Mouse (Mus musculus) neutrophil, adult 5-6 weeks (primary cell): ENCODE results near the gene Mindy3. TPM values are rescaled to one million over a fixed set of nuclear protein-coding genes. Genes with fewer than 3 reads are reported as not detected.
A peak's percentile ranks its signal among the peaks of the same experiment; 100 is the strongest.
"Not testable (repeated sequence)": the region's sequence is repeated elsewhere in the genome, so short reads cannot be mapped to it uniquely, and the experiment has no call there.

Experiments
- ATAC-seq: fragments of 151-379, 151-347 bp; 2 replicates; pipeline ENCODE4 v1.8.0; 2017; ENCODE audit warnings: mild to moderate bottlenecking, moderate TSS enrichment; ENCODE audit not compliant: insufficient number of reproducible peaks, poor library complexity, low FRiP score, severe bottlenecking; ENCODE audit errors: extremely low read depth
- total RNA-seq: library from RNA; stranded (forward); fragments of 200-1000 nt; gene quantifications from 2 replicates; pipeline ENCODE4 v1.2.3, GENCODE M21; 2017

Mindy3 gene
- total RNA-seq, result 34.5 and 39.2 TPM in 2 replicates

DNA sequence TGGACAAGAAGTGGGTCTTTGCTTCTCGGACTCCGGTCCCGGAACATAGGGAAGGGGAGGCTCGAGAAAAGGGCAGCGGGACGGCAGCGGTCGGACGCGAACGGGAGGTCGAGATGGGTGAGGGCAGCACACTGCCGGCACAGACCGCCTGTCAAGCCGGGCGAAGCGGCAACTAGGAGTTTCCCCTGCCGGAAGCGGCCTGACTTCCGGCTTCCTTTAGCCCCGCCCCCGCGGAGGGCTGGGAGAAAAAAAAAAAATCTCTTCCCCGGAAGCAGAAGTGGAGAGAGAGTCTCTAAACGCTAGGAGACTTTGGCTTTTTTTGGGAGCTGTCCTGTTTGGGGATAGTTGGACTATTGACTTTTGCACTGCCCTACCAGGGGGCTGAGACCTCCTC is at the start of gene Mindy3:
Gene Mindy3, minus strand, starts transcription at position 209 of the 394 bp plus-strand sequence.
- ATAC-seq, result peak; percentile 94

DNA sequence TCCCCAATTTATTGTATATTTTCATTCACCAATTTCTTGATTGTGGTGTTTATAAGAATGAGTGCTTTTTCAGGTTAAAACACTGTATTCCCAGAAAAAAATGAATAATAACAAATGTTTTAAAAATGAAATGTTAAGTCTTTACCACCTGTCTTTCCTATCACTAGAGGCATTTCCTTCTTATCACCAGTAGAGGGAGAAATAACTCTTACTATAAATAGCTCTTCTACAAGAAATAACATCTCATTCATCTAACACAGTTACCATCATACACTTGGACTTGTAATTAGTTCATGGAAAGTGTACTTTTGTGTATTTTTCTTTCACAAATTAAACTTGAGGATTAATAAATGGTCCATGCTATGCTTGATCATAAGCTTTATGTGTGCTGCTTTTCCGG is 40.5 kb upstream of the Mindy3 start:
- ATAC-seq, result no peak

DNA sequence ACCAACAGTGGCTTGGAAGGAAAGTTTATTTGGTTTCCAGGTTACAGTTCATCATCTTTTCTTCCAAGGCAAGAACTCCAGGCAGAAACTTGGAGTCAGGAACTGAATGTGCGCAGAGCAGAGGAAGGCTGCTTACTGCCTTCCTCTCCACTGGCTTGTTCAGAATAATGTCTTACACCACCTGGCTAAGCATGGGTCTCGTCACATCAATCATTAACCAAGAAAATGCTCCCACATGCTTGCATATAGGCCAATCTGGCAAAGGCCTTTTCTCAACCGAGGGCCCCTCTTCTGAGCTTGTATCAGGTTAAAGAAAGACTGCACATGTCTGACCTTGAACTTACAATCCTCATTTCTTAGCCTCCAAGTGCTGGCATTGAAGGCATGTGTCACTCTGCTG is 30.8 kb upstream of the Mindy3 start:
- no peak for ATAC-seq

DNA sequence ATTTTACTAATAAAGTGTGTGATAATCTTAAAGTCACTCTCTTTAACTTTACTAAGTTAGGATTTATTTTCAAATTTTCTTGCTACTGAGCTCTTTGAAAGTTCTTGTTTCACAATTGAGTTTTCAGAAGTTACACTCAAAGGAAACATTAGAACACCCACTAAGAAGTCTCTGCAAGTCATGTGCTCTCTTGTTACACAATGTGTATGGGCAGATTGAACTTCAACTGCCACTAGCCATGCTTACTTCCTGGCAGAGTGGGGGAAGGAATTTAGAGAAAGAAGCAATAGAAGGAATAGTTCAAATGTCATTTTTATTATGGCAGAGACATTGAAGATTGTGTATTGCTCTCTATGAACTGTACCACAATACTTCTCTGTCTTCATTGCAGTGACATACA is 20.9 kb upstream of the Mindy3 start:
- no peak for ATAC-seq

DNA sequence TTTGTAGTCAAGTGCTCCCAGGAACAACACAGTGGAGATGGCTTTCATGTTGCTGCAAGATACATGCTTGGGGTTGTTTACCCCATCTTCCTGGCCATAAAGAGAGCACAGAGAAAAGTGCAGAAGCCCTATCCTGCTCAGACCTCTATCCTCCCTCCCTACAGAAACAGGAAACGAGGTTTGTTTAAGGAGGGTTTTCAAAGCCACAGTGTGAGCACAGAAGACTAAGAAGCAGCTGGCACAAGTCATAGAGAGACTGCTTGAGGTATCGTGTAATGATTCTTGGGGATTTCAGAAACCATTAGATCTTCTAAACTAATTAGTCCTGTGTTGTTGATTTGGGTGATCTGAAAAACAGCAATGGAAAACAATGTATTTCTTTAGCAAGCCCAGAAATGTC is 20.3 kb upstream of the Mindy3 start:
- no peak for ATAC-seq

DNA sequence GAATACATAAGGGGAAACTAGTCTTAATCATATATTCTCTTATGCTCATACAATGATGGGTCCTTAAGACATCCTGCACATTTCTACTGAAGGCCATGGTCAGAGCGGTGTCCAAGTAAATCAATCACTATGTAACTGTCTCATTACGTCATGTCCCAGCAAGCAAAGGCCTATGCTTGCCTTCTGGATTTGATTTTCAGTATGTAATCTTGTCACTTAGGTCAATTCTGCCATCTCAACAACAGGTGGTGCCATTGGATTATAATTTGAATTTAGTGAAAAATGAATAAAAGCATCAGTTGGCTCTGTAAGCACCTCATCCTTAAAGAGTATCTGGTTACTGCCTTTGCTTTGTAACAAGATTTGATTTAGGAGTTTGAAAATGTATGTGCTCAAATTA is 18.9 kb upstream of the Mindy3 start:
- no peak for ATAC-seq

DNA sequence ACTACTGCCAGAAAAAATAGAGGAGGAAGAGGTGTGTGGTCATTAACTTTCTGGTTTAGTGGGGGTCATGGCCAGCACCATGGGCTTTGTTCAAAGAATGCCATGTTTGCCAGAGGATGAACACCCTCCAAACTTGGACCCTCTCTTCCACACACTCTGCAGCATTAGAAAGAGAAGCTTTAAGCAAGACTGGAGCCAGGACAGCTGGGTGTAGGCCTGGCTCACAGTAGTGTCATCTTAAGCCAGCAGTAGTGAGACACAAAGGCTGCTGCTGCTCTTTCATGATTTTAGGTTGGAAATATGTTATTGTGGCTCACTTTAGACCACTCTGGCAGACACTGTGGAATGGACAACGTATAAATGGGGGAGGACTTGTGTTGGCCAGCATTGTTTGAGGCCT is 12.8 kb upstream of the Mindy3 start:
- ATAC-seq, result no peak

DNA sequence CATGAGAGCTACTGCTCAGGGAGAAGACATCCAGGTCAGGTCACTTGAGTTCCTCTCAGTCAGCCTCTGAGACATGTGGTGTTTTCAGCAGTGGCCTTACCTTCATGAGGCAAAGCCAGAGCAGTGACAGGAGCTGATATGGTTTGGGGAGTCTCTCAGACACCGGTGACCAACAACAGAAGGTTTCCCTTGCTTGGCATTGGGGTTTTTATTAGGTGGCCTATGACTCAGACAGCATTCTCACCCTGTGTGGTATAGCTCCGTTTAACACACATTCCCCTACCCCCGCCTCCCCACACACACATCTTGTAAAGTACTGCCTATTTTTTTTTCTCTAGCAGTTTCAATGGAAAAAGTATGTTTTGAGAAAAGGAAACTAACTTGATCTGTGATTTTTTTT is 5.1 kb upstream of the Mindy3 start:
- no peak for ATAC-seq

DNA sequence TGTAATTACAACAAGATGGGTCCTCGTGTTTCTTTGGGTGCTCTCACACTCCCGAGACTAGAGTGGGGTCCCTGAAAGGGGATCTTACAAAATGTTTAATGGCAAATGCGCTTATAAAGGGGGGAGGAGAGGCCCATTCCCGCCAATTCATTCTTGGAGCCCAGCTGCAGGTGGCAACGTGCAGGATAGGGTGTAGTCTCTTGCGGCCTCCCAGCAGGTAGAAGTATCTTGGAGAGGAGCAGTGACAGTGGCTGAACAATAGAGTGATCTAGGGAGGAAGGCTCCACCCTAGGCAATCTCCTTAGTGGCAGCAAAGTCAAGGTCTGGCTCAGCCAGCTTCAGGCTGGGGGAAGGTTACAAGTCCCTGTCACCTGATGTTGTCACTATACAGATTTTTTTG is 4.2 kb upstream of the Mindy3 start:
- not testable (repeated sequence) for ATAC-seq

DNA sequence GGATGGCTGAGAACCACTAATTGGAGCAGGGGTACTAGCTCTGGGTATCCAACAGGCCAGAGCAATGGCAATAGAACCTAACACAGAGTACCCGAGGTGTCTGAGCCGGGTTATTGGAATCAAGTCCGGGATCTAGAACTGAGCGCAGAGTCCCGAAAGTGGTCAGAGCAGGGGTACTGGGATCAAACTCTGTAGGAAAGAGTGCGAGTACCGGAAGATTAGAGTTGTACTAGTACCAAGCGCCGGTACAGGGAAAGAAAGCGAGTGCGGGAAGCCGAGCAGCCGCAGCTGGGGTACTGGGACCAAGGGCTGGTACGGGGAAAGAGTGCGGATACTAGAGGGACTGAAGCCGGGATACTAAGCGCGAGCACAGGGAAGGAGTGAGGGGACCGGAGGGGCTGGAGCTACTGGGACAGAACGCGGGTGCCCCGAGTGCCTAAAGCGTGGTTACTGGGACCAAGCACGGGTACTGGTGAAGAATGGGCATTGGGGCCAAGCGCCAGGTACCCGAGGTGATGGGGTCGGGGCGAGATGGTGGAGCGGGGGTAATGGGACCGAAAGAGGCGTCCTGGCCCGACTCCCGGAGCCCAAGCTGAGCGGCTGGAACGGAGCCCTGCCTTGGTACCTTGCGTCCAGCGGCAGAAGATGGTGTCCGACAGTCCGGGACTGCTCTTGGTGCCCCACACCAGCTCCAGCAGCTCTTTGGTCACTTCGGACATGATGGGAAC is 572 bp downstream of the Mindy3 start:
- peak; percentile 32; the same call in 1 of the 2 replicates for ATAC-seq

DNA sequence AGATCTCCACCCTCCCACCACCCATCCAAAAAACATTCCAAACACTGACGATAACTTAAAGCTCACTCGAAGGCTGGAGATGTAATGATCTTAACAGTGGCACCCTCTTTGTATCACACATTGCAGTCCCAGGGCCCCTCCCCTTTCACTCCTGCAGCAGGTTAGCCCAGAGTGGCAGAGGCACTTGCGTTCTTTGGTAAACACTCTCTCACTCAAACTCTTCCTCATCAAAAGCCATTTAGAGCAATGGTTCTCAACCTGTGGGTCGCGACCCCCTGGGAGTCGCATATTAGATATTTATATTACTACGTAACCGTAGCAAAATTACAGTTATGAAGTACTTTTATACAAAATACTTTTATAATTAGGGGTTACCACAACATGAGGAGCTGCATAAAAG is 1.1 kb downstream of the Mindy3 start:
- no peak for ATAC-seq

DNA sequence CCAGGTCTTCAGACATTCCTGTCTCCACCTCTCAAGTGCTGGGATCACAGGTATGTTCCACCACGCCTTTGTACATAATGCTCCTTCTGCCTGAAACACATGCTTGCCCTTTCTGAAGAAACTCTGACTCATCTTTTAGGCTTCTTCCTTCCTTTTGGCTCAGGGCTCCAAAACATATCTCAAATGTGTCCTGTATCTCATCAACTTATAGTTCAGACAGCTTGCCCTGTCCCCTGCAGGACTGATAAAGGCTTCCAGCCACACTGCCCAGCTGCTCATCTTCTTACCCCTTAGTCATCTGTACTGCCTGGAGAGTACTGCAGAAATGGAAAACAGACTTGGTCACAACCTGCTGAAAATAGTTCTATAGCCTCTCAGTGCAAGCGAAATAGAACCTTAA is 7.0 kb downstream of the Mindy3 start:
- ATAC-seq, result no peak

DNA sequence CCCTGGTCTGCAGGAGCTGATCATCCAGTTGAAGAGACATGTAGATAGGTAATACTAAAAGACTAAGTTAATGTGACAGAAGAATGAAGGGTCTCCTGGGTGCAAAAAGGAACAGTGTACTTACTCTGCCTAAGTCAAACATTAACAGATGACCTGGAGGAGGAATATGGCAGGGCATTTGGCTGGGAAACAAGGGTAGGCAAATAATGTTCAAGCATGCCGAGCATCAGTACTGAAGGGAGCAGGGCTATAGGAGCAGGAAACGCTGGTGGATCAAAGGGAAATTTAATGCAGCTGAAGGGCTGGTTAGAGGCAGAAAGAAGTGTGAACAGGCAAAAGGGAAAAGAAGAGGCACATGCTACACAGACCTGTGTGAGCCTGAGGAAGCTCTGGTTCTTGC is 8.1 kb downstream of the Mindy3 start:
- ATAC-seq, result no peak

DNA sequence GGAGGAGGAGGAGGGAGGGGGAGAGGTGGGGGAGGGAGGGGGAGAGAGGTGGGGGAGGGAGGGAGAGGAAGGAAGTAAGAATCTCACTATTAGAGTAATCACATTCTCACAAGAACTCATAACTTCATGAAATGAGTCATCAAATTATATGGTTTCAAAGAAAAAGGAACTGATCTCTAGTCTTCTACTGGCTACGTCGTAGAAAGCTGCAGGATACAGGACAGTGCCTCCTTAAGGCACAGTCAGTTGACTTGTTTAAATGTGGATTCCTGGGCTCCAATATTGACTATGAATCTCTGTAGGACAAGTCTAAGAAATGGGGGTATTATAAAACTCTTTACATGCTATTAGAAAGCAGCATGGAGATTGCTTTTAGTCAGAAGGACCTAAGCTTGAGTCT is 12.5 kb downstream of the Mindy3 start:
- ATAC-seq, result 0 out of 2 replicates have a peak, but pooled peaks have one; percentile 19

DNA sequence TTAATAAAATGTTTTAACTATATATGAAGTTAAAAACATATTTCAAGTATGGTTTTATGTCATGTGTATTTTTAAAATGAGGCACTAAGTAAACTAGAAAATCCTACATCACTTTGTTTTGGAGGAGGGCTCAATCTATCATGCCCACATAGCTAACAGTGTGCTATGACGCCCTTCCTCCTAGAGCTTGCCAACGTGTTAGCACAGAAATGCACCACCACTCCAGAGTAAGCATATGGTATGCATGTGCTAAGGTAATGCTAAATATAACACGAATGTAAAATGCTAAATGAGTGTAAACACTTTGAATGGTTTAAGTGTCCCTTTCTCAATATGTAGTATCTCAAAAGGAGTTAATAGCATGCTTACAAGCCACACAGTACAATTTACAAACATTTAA is 16.8 kb downstream of the Mindy3 start:
- no peak for ATAC-seq

DNA sequence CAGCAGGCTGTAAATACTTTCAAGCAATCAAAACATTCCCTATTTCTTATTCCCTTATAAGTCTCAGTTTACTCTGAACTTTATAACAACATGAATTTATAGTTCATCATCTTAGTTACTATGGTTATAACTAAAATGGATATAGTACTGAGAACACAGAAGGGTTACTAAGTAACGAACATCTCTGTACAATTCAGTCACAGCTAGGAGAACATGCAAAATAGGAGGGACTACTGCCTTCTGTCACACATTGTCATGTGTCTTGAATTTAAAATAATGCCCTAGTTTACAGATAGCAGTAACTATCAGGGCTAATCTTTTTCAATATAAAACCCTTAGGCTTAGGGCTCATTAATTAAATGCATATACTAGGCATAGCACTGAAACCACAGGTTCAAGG is 18.1 kb downstream of the Mindy3 start:
- no peak for ATAC-seq

DNA sequence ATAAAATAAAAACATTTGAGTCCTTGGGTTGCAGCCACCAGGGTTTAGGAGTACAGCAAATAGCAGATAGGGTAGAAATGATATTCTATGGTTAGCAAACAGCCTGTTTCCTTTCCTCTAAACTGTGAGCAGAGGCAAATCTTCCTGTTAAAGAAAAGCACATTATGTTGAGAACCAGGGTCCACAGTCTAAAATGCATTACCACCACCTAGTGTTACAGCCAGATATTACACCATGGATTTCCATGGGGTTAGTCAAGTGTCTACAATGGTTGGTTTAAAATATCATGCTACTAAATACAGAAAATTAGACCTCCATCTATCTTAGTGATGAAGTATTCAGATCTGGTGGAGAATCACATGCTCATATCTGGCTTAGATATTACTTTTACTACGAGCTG is 30.2 kb downstream of the Mindy3 start:
- ATAC-seq, result peak; percentile 61; the same call in 1 of the 2 replicates

DNA sequence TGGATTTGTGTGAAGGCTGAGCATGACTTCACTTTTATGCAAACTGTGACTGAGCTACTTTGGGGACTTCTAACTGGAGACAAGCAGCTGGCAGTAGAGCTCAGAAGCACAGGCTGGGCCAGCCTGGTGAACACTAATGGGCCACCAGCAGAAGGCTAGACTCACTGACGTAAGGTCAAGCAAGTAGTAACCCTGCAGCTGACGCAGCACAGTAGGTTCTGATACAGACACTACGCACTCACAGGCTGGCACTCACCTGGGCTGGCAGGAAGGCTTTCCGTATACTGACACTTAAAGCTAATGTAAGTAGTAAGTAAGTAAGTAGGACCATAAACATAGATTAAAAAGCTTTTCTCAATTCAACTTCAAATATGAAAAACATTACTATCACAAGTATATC is 30.7 kb downstream of the Mindy3 start:
- ATAC-seq, result no peak

DNA sequence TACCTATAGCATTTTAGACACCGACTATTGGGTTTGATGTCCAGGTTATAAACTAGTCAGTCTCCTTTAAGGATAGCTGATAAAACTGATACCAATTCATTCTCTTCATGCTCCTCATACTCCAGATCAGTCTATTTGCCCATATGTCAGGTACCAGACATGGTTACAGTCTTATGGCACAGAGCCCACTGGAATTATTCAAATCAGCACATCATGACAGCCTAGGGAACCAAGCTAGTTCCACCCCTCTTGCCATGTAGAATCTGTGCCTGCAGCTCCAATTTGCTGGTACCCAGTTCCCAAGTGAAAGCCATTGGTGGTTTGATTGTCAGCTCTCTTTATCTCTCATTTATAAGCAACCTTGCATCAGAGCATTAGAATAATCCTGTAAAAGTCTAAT is 34.9 kb downstream of the Mindy3 start:
- ATAC-seq, result no peak

DNA sequence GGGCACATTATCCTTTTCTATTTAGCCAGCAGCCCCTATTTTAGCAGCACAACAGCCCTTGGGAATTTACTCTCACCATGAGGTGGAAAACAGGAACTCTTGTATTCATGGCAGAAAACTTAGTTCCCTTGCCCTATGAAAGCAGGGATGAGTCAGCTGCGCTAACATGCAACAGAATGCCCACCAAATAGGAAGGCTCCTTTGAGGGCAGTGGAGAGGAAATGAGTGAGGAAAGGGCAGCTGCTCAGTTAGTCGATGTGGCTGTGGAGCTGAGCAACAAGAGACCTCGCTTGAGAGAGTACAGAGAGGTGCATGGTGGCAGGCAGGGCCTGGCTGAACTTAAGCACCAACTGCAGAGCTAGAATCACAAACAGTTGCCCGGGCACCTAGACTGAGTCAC is 36.6 kb downstream of the Mindy3 start:
- ATAC-seq, result no peak

DNA sequence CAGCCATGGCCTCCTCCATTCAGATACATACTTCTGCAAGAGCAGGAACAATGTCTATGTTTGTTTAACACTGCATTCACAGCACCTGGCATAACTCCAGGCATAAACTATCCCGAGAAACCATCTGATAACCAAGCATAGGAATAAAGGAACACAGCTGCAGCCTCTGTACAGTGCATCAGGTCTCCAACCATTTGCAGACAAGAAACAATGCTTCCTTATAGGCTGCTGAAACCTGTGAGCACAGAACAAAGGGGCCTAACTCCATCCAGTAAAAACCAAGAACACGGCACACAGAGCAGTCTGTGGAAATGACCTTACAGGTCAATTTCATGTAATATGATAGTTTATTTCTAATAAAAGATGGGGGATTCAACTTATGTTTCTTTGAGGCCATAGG is 39.0 kb downstream of the Mindy3 start:
- ATAC-seq, result no peak
